Mouse (Mus musculus): ENCODE measurements around the gene Aym1.
"Not testable (repeated sequence)": the region's sequence is repeated elsewhere in the genome, so short reads cannot be mapped to it uniquely, and the experiment has no call there.

Aym1 gene

GRCm38 (mm10) chr5:113354311-113354710, 2.8 kb upstream of the Aym1 start:
- no peak for DNase-seq (ENCODE audit: low spot score)

GRCm38 (mm10) chr5:113357656-113358055, 562 bp downstream of the Aym1 start:
- DNase-seq (ENCODE audit: low spot score), result no peak

GRCm38 (mm10) chr5:113358833-113359232, 1.7 kb downstream of the Aym1 start:
- DNase-seq (ENCODE audit: low spot score), result no peak

- DNase-seq (ENCODE audit: low spot score), result no peak
These were observed 4.2 kb downstream of the Aym1 start for GRCm38 (mm10) chr5:113361283-113361682.

- no peak for DNase-seq (ENCODE audit: low spot score)
These were observed 5.3 kb downstream of the Aym1 start for GRCm38 (mm10) chr5:113362258-113362996.

GRCm38 (mm10) chr5:113363177-113363576, 6.1 kb downstream of the Aym1 start:
- DNase-seq (ENCODE audit: low spot score), result no peak

- peak; percentile 29 for DNase-seq (ENCODE audit: low spot score)
These were observed 8.8 kb downstream of the Aym1 start for GRCm38 (mm10) chr5:113365921-113366320.

GRCm38 (mm10) chr5:113367726-113368125, 10.6 kb downstream of the Aym1 start:
- DNase-seq (ENCODE audit: low spot score), result not testable (repeated sequence)

GRCm38 (mm10) chr5:113369262-113369868, 12.3 kb downstream of the Aym1 start:
- no peak for DNase-seq (ENCODE audit: low spot score)

GRCm38 (mm10) chr5:113372449-113372848, 15.4 kb downstream of the Aym1 start:
- DNase-seq (ENCODE audit: low spot score), result no peak

GRCm38 (mm10) chr5:113372995-113373950, 16.2 kb downstream of the Aym1 start:
- no peak for DNase-seq (ENCODE audit: low spot score)

- no peak for DNase-seq (ENCODE audit: low spot score)
These were observed 17.2 kb downstream of the Aym1 start for GRCm38 (mm10) chr5:113374290-113374689.

GRCm38 (mm10) chr5:113375783-113376182, 18.7 kb downstream of the Aym1 start:
- peak; percentile 8 for DNase-seq (ENCODE audit: low spot score)

- DNase-seq (ENCODE audit: low spot score), result no peak
These were observed 19.2 kb downstream of the Aym1 start for GRCm38 (mm10) chr5:113376292-113376691.

- no peak for DNase-seq (ENCODE audit: low spot score)
These were observed 22.3 kb downstream of the Aym1 start for GRCm38 (mm10) chr5:113379416-113379815.

- no peak for DNase-seq (ENCODE audit: low spot score)
These were observed 23.5 kb downstream of the Aym1 start for GRCm38 (mm10) chr5:113380553-113380952.

- DNase-seq (ENCODE audit: low spot score), result no peak
These were observed 25.5 kb downstream of the Aym1 start for GRCm38 (mm10) chr5:113382580-113382979.

GRCm38 (mm10) chr5:113393766-113394165, 36.7 kb downstream of the Aym1 start:
- no peak for DNase-seq (ENCODE audit: low spot score)

GRCm38 (mm10) chr5:113396286-113396934, 39.3 kb downstream of the Aym1 start:
- DNase-seq (ENCODE audit: low spot score), result no peak

GRCm38 (mm10) chr5:113397443-113398317, 40.6 kb downstream of the Aym1 start:
- DNase-seq (ENCODE audit: low spot score), result no peak

GRCm38 (mm10) chr5:113402702-113403101, 45.6 kb downstream of the Aym1 start:
- DNase-seq (ENCODE audit: low spot score), result no peak

All from T-cell, adult 2 months (primary cell).